Mouse (Mus musculus) embryonic facial prominence, embryonic 15.5 days (tissue): ENCODE measurements at regions not wholly inside any gene's neighbourhood (a gene's known extent, or its start where the extent isn't known, plus 50 kb on each side); places are given as distances from the start of the nearest gene placed in this dataset.
A peak's percentile ranks its signal among the peaks of the same experiment; 100 is the strongest.

Experiments
- ATAC-seq: fragments of 200-750 bp; cut with Nextera tagmentation; 2 replicates; pipeline ENCODE4 v1.8.0; 2017; ENCODE audit warnings: low read depth, moderate TSS enrichment; ENCODE audit not compliant: insufficient number of reproducible peaks, low FRiP score, low TSS enrichment
- H3K27ac ChIP-seq: fragments of 300-500 bp; sonication (generic); replicated peaks from 2 replicates; pipeline ENCODE4 v1.5.1; 2015; ENCODE audit warnings: mild to moderate bottlenecking, inconsistent platforms
- H3K27me3 ChIP-seq: fragments of 300-500 bp; sonication (generic); 2 replicates; pipeline ENCODE4 v1.6.1; 2015; ENCODE audit warnings: inconsistent platforms
- H3K36me3 ChIP-seq: fragments of 300-500 bp; sonication (generic); 2 replicates; pipeline ENCODE4 v1.6.1; 2015; ENCODE audit warnings: mild to moderate bottlenecking, inconsistent platforms
- H3K4me1 ChIP-seq: fragments of 300-500 bp; sonication (generic); 2 replicates; pipeline ENCODE4 v1.6.1; 2015; ENCODE audit warnings: inconsistent platforms
- H3K4me2 ChIP-seq: fragments of 300-500 bp; sonication (generic); replicated peaks from 2 replicates; pipeline ENCODE4 v1.6.1; 2015; ENCODE audit warnings: mild to moderate bottlenecking, inconsistent platforms
- H3K4me3 ChIP-seq: fragments of 300-500 bp; sonication (generic); replicated peaks from 2 replicates; pipeline ENCODE4 v1.5.1; 2015; ENCODE audit warnings: mild to moderate bottlenecking, inconsistent platforms
- H3K9ac ChIP-seq: fragments of 300-500 bp; sonication (generic); 2 replicates; pipeline ENCODE4 v1.6.1; 2015; ENCODE audit warnings: inconsistent platforms
- H3K9me3 ChIP-seq: fragments of 300-500 bp; sonication (generic); replicated peaks from 2 replicates; pipeline ENCODE4 v1.6.1; 2016; ENCODE audit warnings: inconsistent platforms
- WGBS: fragments of 180-500 bp; shearing (Covaris S2); methylation state at CpG from one replicate; pipeline ENCODE4 v1.1.7; 2015; 5-methylcytosine and 5-hydroxymethylcytosine counted together

GRCm38 (mm10) chr12:109836521-109836920 lies 236.4 kb upstream of the Rtl1 start:
- Histone ChIP-seq H3K9ac (no peak overlapping the region), H3K27me3 (no peaks in the 10 kb centered on the region), H3K27ac (no peak overlapping the region), H3K36me3 (no peaks in the 10 kb centered on the region), H3K4me1 (peaks cover 29% of the 10 kb centered on the region), H3K4me3 (no peak overlapping the region), H3K9me3 (no peaks in the 10 kb centered on the region), H3K4me2 (no peak overlapping the region)
- 76% methylated on average over 8 of the region's 8 CpGs for WGBS
- ATAC-seq = no peak

GRCm38 (mm10) chr12:109839126-109839587 lies 239.0 kb upstream of the Rtl1 start:
- no peak overlapping the region for H3K9ac ChIP-seq
- peak; percentile 81 for ATAC-seq
- peak overlapping the region; percentile 77 for H3K27ac ChIP-seq
- H3K4me1 ChIP-seq = peaks cover 31% of the 10 kb centered on the region
- no peaks in the 10 kb centered on the region for H3K36me3 ChIP-seq
- 18% methylated on average over 9 of the region's 9 CpGs for WGBS
- H3K4me3 ChIP-seq = no peak overlapping the region
- H3K4me2 ChIP-seq = no peak overlapping the region
- H3K27me3 ChIP-seq = no peaks in the 10 kb centered on the region
- no peaks in the 10 kb centered on the region for H3K9me3 ChIP-seq

GRCm38 (mm10) chr12:109839946-109840524 lies 239.9 kb upstream of the Rtl1 start:
- 27% methylated on average over 14 of the region's 14 CpGs for WGBS
- no peak overlapping the region for H3K9ac ChIP-seq
- no peaks in the 10 kb centered on the region for H3K36me3 ChIP-seq
- H3K4me3 ChIP-seq = no peak overlapping the region
- H3K4me2 ChIP-seq = no peak overlapping the region
- peak; percentile 61 for ATAC-seq
- H3K9me3 ChIP-seq = no peaks in the 10 kb centered on the region
- H3K4me1 ChIP-seq = peaks cover 35% of the 10 kb centered on the region
- peak overlapping the region; percentile 77 for H3K27ac ChIP-seq
- no peaks in the 10 kb centered on the region for H3K27me3 ChIP-seq

- H3K9me3 ChIP-seq = no peaks in the 10 kb centered on the region
- H3K4me3 ChIP-seq = no peak overlapping the region
- whole genome bisulfite sequencing = 58% methylated on average over 8 of the region's 8 CpGs
- no peaks in the 10 kb centered on the region for H3K27me3 ChIP-seq
- ATAC-seq = no peak
- H3K4me2 ChIP-seq = no peak overlapping the region
- no peak overlapping the region for H3K9ac ChIP-seq
- H3K27ac ChIP-seq = 0 out of 2 replicates have a peak overlapping the region, but pooled peaks have one; percentile 22
- no peaks in the 10 kb centered on the region for H3K36me3 ChIP-seq
- peaks cover 25% of the 10 kb centered on the region for H3K4me1 ChIP-seq
Measured at GRCm38 (mm10) chr12:109844723-109845601, 244.8 kb upstream of the Rtl1 start.

- H3K4me2 ChIP-seq = no peak overlapping the region
- H3K27ac ChIP-seq = no peak overlapping the region
- no peak overlapping the region for H3K4me3 ChIP-seq
- peaks cover 19% of the 10 kb centered on the region for H3K4me1 ChIP-seq
- 44% methylated on average over 5 of the region's 5 CpGs for WGBS
- no peaks in the 10 kb centered on the region for H3K36me3 ChIP-seq
- H3K9me3 ChIP-seq = no peaks in the 10 kb centered on the region
- ATAC-seq = no peak
- H3K27me3 ChIP-seq = no peaks in the 10 kb centered on the region
- H3K9ac ChIP-seq = no peak overlapping the region
Measured at GRCm38 (mm10) chr12:109845602-109845906, 245.4 kb upstream of the Rtl1 start.

- WGBS = 96% methylated on average over 1 of the region's 1 CpGs
- 0 out of 2 replicates have a peak, but pooled peaks cover 4% of the 10 kb centered on the region for H3K4me1 ChIP-seq
- no peaks in the 10 kb centered on the region for H3K36me3 ChIP-seq
- no peak overlapping the region for H3K4me3 ChIP-seq
- H3K9me3 ChIP-seq = no peaks in the 10 kb centered on the region
- no peak overlapping the region for H3K27ac ChIP-seq
- no peak overlapping the region for H3K9ac ChIP-seq
- ATAC-seq = no peak
- H3K4me2 ChIP-seq = no peak overlapping the region
- H3K27me3 ChIP-seq = no peaks in the 10 kb centered on the region
Measured at GRCm38 (mm10) chr12:109856336-109856735, 256.2 kb upstream of the Rtl1 start.

GRCm38 (mm10) chr12:109857705-109858104 lies 257.6 kb upstream of the Rtl1 start:
- ATAC-seq = no peak
- H3K4me2 ChIP-seq = no peak overlapping the region
- no peaks in the 10 kb centered on the region for H3K9me3 ChIP-seq
- no peak overlapping the region for H3K9ac ChIP-seq
- H3K4me3 ChIP-seq = no peak overlapping the region
- WGBS = 39% methylated on average over 4 of the region's 4 CpGs
- no peaks in the 10 kb centered on the region for H3K36me3 ChIP-seq
- H3K4me1 ChIP-seq = 0 out of 2 replicates have a peak, but pooled peaks cover 4% of the 10 kb centered on the region
- no peak overlapping the region for H3K27ac ChIP-seq
- H3K27me3 ChIP-seq = no peaks in the 10 kb centered on the region

- Histone ChIP-seq H3K27ac (no peak overlapping the region), H3K4me2 (no peak overlapping the region), H3K4me3 (no peak overlapping the region), H3K27me3 (no peaks in the 10 kb centered on the region), H3K4me1 (no peaks in the 10 kb centered on the region), H3K36me3 (no peaks in the 10 kb centered on the region), H3K9me3 (no peaks in the 10 kb centered on the region), H3K9ac (no peak overlapping the region)
- WGBS = 42% methylated on average over 4 of the region's 4 CpGs
- no peak for ATAC-seq
Measured at GRCm38 (mm10) chr12:109864826-109865225, 264.7 kb upstream of the Rtl1 start.

- 88% methylated on average over 14 of the region's 14 CpGs for WGBS
- ATAC-seq = no peak
- H3K27me3 ChIP-seq = no peaks in the 10 kb centered on the region
Measured at GRCm38 (mm10) chr12:109871021-109871420, 270.9 kb upstream of the Rtl1 start.

GRCm38 (mm10) chr12:109874466-109874865 lies 274.3 kb upstream of the Rtl1 start:
- Histone ChIP-seq H3K4me2 (no peak overlapping the region), H3K36me3 (no peaks in the 10 kb centered on the region), H3K9ac (no peak overlapping the region), H3K4me1 (no peaks in the 10 kb centered on the region), H3K27ac (no peak overlapping the region), H3K4me3 (no peak overlapping the region), H3K27me3 (no peaks in the 10 kb centered on the region), H3K9me3 (no peaks in the 10 kb centered on the region)
- ATAC-seq = no peak
- WGBS = 67% methylated on average over 7 of the region's 7 CpGs

More at GRCm38 (mm10) chr12:109871021-109871420, 270.9 kb upstream of the Rtl1 start:
- no peak overlapping the region for H3K4me2 ChIP-seq
- no peaks in the 10 kb centered on the region for H3K9me3 ChIP-seq
- no peak overlapping the region for H3K4me3 ChIP-seq
- H3K27ac ChIP-seq = no peak overlapping the region
- no peaks in the 10 kb centered on the region for H3K36me3 ChIP-seq
- H3K9ac ChIP-seq = no peak overlapping the region
- no peaks in the 10 kb centered on the region for H3K4me1 ChIP-seq

- WGBS = 72% methylated on average over 3 of the region's 3 CpGs
- no peaks in the 10 kb centered on the region for H3K9me3 ChIP-seq
Measured at GRCm38 (mm10) chr12:109881108-109881507, 281.0 kb upstream of the Rtl1 start.

More at GRCm38 (mm10) chr12:109881108-109881507, 281.0 kb upstream of the Rtl1 start:
- no peaks in the 10 kb centered on the region for H3K4me1 ChIP-seq
- no peak overlapping the region for H3K27ac ChIP-seq
- no peaks in the 10 kb centered on the region for H3K36me3 ChIP-seq
- H3K4me2 ChIP-seq = no peak overlapping the region
- H3K4me3 ChIP-seq = no peak overlapping the region
- no peaks in the 10 kb centered on the region for H3K27me3 ChIP-seq
- no peak for ATAC-seq
- no peak overlapping the region for H3K9ac ChIP-seq
